Mouse (Mus musculus): ENCODE measurements around the gene Plcb4. TPM values are rescaled to one million over a fixed set of nuclear protein-coding genes. Genes with fewer than 3 reads are reported as not detected.

The Plcb4 gene
- total and polyA plus RNA-seq, 3 experiments, result not detected

- H3K36me3 ChIP-seq (replicated peaks in 1 of 2; ENCODE audit: control insufficient read depth in 1 of 2, insufficient read depth in 1 of 2, low read length in 1 of 2), result no peaks in the 10 kb centered on the region
- no peak overlapping the region for H3K9ac ChIP-seq (ENCODE audit: insufficient read depth, low read depth)
- no peak overlapping the region for H3K4me3 ChIP-seq (replicated peaks in 1 of 3; ENCODE audit: low read depth in 2 of 3, low read length in 2 of 3, poor library complexity in 1 of 3)
- in situ Hi-C loops (cut with MboI; ENCODE audit: low pct_ligation_motif_present, low pct_unique_long_range_greater_than_20kb, low sequenced_read_pairs) (no loop called here), dilution Hi-C loops (cut with MboI; ENCODE audit: extremely low pct_ligation_motif_present, extremely low pct_unique_long_range_greater_than_20kb, low sequenced_read_pairs) (no loop called here)
- H3K9me3 ChIP-seq (replicated peaks; ENCODE audit: low read length), result peaks cover 76% of the 10 kb centered on the region
- no peak overlapping the region for H3K4me2 ChIP-seq (ENCODE audit: insufficient read depth, low read depth, poor library complexity, severe bottlenecking)
- DNase-seq (ENCODE audit: extremely low read depth), result no peak
- no peaks in the 10 kb centered on the region for H3K79me2 ChIP-seq (replicated peaks; ENCODE audit: control insufficient read depth, extremely low read depth, insufficient read depth, poor library complexity, severe bottlenecking)
- TF ChIP-seq CHD2 (IDR thresholded peaks at IDR 0.05; ENCODE audit: low read length), result no peak
- TF ChIP-seq USF1 (IDR thresholded peaks at IDR 0.05; ENCODE audit: low read depth, low read length), result no peak
- no peak for TF ChIP-seq TCF12 (IDR thresholded peaks at IDR 0.05; ENCODE audit: low read depth, low read length)
- no peak for TF ChIP-seq MYC (IDR thresholded peaks at IDR 0.05; ENCODE audit: low read depth, low read length)
- no peak for TF ChIP-seq USF2 (conservative IDR thresholded peaks at IDR 0.05; ENCODE audit: low read depth, low read length)
- no peak for TF ChIP-seq PAX5 (IDR thresholded peaks at IDR 0.05; ENCODE audit: low read length)
- no peak for TF ChIP-seq MAX (IDR thresholded peaks at IDR 0.05; ENCODE audit: low read length)
- no peak for TF ChIP-seq EP300 (IDR thresholded peaks at IDR 0.05; ENCODE audit: low read length)
- TF ChIP-seq GABPA (IDR thresholded peaks at IDR 0.05; ENCODE audit: insufficient replicate concordance, low read depth, low read length), result no peak
- no peak for TF ChIP-seq POLR2AphosphoS2 (IDR thresholded peaks at IDR 0.05; ENCODE audit: low read depth, low read length)
- no peak for TF ChIP-seq RAD21 (IDR thresholded peaks at IDR 0.05; ENCODE audit: low read depth, low read length)
- TF ChIP-seq ZKSCAN1 (IDR thresholded peaks at IDR 0.05; ENCODE audit: borderline replicate concordance, low read depth, low read length), result no peak
- no peak for TF ChIP-seq UBTF (IDR thresholded peaks at IDR 0.05; ENCODE audit: low read depth, low read length)
- no peak for TF ChIP-seq HCFC1 (IDR thresholded peaks at IDR 0.05; ENCODE audit: low read depth, low read length)
- no peak for TF ChIP-seq ZC3H11A (IDR thresholded peaks at IDR 0.05; ENCODE audit: low read depth, low read length)
- TF ChIP-seq SMC3 (IDR thresholded peaks at IDR 0.05; ENCODE audit: low read depth, low read length), result no peak
- no peak for TF ChIP-seq JUND (conservative IDR thresholded peaks at IDR 0.05; ENCODE audit: low read depth, low read length)
- TF ChIP-seq MAZ (IDR thresholded peaks at IDR 0.05; ENCODE audit: low read depth, low read length), result no peak
- no peak for TF ChIP-seq IRF4 (IDR thresholded peaks at IDR 0.05; ENCODE audit: low read depth, low read length)
- no peaks in the 10 kb centered on the region for H3K27me3 ChIP-seq (replicated peaks)
- no peaks in the 10 kb centered on the region for H3K4me1 ChIP-seq (ENCODE audit: control insufficient read depth in 1 of 2, insufficient read depth in 2 of 2)
- H3K27ac ChIP-seq (ENCODE audit: insufficient read depth, low read depth), result no peak overlapping the region
Observed at GRCm38 (mm10) chr2:135727088-135727487, 68.3 kb downstream of the Plcb4 start.

GRCm38 (mm10) chr2:135727925-135728324, 69.1 kb downstream of the Plcb4 start:
- H3K27me3 ChIP-seq (replicated peaks), result no peaks in the 10 kb centered on the region
- H3K4me3 ChIP-seq (replicated peaks in 1 of 3; ENCODE audit: low read depth in 2 of 3, low read length in 2 of 3, poor library complexity in 1 of 3), result no peak overlapping the region
- in situ Hi-C loops (cut with MboI; ENCODE audit: low pct_ligation_motif_present, low pct_unique_long_range_greater_than_20kb, low sequenced_read_pairs), result no loop called here
- dilution Hi-C loops (cut with MboI; ENCODE audit: extremely low pct_ligation_motif_present, extremely low pct_unique_long_range_greater_than_20kb, low sequenced_read_pairs), result no loop called here
- H3K4me2 ChIP-seq (ENCODE audit: insufficient read depth, low read depth, poor library complexity, severe bottlenecking), result no peak overlapping the region
- H3K9ac ChIP-seq (ENCODE audit: insufficient read depth, low read depth), result no peak overlapping the region
- no peaks in the 10 kb centered on the region for H3K36me3 ChIP-seq (replicated peaks in 1 of 2; ENCODE audit: control insufficient read depth in 1 of 2, insufficient read depth in 1 of 2, low read length in 1 of 2)
- H3K4me1 ChIP-seq (ENCODE audit: control insufficient read depth in 1 of 2, insufficient read depth in 2 of 2), result no peaks in the 10 kb centered on the region
- no peaks in the 10 kb centered on the region for H3K79me2 ChIP-seq (replicated peaks; ENCODE audit: control insufficient read depth, extremely low read depth, insufficient read depth, poor library complexity, severe bottlenecking)
- DNase-seq (ENCODE audit: extremely low read depth), result no peak
- TF ChIP-seq NRF1 (IDR thresholded peaks at IDR 0.05; ENCODE audit: low read depth, low read length) (no peak), MAZ (IDR thresholded peaks at IDR 0.05; ENCODE audit: low read depth, low read length) (no peak), ETS1 (conservative IDR thresholded peaks at IDR 0.05; ENCODE audit: low read depth, low read length) (no peak), SIN3A (IDR thresholded peaks at IDR 0.05; ENCODE audit: low read length) (no peak), EP300 (IDR thresholded peaks at IDR 0.05; ENCODE audit: low read length) (no peak), TCF12 (IDR thresholded peaks at IDR 0.05; ENCODE audit: low read depth, low read length) (no peak), CHD2 (IDR thresholded peaks at IDR 0.05; ENCODE audit: low read length) (no peak), SMC3 (IDR thresholded peaks at IDR 0.05; ENCODE audit: low read depth, low read length) (no peak), MAFK (IDR thresholded peaks at IDR 0.05; ENCODE audit: insufficient replicate concordance, low read length) (no peak), IRF4 (IDR thresholded peaks at IDR 0.05; ENCODE audit: low read depth, low read length) (no peak)
- H3K27ac ChIP-seq (ENCODE audit: insufficient read depth, low read depth), result no peak overlapping the region
- H3K9me3 ChIP-seq (replicated peaks; ENCODE audit: low read length), result peaks cover 75% of the 10 kb centered on the region

All from CH12.LX (cell line).